Mouse (Mus musculus) kidney, adult 18-20 months (tissue): ENCODE results near the gene Cbl.

ENCODE experiments used
- DNase-seq: peaks from one replicate; pipeline ENCODE4 v3.0.0; 2021

Gene Cbl

DNA sequence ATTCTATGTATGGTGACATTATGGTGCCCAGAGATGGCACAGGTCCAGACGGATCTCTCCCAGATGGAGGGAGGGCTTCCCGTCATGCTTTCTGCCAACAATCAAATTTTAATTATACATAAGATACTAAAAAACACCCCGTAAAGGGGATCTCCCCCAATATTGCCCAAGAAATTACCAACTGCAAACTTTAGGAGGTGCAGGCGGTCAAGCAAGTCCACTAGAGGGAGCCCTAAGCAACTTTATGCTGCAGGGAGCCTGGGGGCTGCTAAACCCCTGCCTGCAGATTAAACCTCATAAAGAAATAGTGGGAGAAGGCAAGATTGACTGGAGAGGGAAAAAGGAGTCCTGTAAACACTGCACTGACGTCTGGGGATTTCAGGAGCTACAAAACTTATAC is 5.6 kb upstream of the Cbl start:
- DNase-seq, result peak; percentile 51

DNA sequence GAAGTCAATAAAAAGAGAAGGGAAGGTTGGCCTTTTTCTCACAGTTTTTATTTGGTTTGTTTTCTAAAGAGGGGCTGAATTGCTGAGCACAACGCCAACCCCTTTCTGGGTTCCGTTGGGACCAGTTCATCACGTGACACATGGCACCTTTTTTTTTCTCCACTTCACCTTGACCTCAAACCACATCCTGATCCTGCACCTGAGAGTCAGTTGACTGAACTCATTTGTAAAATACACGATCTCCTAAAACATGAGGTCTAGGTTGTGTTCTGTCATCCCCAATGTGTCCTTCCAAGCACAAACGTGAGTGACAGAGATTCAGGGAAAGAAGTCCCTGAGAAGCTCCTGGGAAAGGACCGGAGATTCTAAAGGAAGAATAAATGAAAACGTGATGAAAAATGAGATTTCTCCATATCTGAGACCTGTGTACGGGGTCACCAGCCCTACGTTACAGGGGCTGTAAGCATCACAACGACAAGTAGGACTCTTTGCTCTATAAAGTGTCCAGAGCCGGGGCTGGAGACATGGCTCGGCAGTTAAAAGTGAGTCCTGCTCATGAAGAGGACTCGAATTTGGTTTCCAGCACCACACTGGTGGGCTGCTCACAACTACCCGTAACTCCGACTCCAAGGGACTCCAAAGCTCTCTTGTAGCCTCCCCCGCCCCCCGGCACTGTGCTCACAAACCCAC is 4.8 kb upstream of the Cbl start:
- no peak for DNase-seq

DNA sequence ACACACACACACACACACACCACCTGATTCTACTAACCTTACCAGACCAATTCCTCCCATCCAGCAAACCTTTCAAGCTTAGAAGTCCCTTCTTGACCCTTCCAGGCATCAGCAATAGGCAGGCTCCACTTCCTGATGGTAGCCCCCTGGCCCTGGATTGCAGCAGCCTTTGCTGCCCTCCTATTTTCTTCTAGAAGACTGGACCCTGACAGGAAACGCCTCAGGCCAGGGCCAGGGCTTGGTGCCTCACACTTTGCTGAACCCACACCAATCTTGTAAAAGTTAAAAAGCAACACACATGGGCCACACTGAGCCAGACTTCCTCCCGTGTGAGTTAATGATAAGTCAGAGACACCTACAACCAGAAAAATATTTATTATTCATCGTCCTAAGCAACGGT is 3.3 kb upstream of the Cbl start:
- DNase-seq, result peak; percentile 51

DNA sequence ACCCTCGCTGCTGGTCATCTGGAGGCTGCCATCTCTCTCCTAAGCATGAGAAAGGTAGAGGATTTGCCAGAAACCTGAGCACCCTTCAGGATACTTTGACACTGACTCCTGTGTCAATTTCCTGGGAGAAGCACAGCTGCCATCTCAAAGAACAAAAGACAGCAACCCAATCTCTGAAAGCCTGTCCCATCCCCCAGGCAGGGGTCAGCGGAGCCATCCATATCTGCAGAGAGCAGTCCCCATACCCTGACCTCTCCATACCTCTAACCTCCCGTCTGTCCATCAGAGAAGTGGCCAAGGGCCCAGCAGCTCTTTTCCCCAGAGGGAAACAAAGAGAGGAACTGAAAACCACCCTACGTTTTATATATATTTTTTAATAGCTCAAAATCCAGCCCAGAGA is 2.8 kb upstream of the Cbl start:
- DNase-seq, result no peak

DNA sequence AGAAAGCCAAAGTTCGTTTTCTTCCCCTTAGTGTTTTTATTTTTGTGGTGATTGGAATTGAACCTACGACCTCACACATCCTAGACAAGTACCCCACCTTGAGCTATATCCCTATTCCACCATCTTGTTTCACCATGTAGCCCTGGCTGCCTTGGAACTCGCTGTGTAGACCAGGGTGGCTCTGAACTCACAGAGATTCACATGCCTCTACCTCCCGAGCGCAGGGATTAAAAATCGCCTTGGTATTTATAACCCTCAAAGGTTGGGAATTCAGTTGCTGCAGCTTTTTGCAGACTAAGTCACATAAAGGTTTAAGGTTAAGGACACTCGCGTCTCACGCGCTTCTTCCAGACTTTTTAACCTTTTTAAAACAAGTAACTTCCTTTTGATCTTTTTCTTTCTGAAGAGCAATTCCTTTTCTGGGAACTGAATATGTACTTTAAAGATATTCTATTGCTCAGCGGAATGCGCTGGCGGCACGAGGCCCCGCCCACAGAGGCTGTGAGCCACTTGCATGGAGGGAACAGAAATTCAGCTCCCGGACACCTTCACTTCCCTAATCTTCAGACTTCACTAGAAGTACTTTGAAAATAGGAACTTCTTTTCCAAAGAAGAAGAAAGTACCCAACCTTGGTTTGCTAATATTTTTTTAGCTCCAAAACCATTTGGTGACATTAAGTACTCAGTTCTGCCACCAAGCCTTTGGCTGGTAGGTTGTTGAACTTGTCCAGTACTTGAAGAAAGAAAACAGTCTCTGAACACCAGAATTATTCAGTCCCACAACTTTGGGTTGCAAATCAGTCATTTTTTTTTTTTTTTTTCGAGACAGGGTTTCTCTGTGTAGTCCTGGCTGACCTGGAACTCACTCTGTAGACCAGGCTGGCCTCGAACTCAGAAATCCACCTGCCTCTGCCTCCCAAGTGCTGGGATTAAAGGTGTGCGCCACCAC is 904 bp upstream of the Cbl start:
- DNase-seq, result peak; percentile 61

DNA sequence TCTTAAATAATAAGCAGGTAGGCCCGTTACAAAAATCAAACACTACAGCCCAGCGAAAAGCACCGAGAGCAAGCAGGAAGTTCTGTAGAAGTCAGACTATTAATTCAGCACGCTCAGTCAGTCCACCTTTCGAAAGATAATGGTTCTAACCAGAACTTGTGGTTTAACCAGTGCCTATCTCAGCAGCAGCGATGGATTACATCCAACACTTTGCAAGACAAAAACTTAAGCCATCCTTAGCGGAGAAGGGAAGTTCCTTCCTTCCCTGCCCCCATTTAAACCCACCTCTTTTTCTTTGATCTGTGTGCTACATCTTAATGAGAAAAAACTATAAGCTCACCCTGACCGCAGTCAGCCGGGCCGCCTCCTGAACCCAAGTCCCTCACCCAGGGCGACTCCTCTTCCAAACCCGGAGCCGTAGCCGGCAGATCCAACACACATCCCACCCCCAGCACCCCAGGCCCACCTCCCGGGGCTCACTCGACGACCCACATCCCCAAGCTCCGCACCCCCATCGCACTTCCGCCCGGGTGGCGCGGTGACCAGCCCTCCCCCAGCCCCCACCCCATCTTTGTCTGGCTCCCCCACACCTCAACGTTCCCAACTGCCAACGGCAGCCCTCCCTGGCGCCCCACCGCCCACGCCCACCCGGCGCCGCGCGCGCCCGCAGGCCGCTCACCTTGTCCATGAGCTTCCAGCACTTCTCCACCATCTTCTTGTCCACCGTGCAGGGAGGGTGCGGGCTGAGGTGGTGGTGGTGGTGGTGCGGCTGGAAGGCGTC is 638 bp downstream of the Cbl start:
- peak; percentile 45 for DNase-seq

DNA sequence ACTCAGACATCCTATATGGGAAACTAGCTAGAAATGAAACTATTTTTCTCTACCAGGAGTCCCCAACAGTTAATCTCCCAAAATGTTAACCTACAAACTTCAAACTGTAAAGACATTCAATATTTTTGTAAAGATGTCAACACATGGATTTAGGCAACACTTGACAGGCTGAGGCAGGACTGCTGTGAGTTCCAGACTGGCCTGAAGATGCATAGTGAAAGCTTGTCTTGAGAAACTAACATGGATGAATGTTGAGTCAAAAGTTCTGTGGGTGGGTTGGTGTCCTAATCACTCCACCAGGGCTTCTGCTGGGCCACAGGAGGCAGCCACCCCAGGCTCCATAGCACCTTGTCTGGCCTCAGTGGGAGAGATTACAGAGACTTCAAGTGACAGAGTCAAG is 2.2 kb downstream of the Cbl start:
- no peak for DNase-seq

DNA sequence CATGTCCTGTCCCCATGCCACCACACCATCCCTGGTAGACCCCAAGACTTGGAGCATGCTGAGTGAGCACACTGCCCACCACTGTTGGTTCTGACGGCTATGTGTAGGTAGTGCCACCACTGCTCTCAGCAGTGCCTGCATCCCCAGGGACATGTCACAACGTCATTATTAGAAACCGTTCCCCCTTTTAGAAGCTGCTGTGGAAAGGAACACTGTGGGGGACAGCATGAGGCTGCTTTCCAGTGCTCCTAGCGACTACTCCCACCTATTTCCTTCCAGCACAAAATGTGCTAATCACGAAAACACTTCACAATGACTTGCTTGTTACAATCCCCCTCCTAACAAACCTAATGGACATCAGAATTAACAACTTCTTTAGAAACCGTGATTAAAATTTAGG is 7.9 kb downstream of the Cbl start:
- no peak for DNase-seq

DNA sequence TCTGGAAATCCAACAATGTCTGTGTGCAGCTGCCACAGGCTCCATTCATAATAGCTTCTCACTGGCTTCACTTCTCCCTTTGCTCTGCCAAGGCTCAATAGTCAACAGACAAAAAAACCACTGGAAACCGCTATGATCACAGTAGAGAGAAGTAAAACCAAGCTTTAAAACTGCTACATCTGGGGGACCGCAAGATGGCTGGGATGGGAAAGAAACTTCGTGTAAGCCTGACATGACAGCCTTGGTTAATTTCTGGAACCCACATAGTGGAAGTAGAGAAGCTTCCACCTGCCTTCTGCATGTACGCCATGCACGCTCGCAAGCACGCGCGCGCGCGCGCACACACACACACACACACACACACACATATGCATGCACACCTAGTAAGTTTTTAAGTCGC is 20.3 kb downstream of the Cbl start:
- no peak for DNase-seq

DNA sequence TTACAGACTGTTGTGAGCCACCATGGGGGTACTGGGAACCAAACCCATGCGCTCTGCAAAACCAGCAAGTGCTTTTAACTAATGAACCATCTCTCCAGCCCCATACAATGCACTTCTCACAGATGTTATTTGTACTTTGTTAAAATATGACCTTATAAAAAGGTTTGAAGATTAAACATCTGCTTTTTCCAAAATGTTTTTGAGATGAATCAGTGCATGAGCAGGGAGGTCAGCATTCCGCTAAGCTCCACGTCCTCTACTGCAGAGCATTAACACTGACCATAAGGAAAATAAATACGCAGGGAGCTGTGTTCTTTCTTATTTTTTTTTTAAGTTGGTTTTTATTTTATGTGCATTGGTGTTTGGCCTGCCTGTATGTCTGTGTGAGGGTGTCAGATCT is 21.4 kb downstream of the Cbl start:
- no peak for DNase-seq

DNA sequence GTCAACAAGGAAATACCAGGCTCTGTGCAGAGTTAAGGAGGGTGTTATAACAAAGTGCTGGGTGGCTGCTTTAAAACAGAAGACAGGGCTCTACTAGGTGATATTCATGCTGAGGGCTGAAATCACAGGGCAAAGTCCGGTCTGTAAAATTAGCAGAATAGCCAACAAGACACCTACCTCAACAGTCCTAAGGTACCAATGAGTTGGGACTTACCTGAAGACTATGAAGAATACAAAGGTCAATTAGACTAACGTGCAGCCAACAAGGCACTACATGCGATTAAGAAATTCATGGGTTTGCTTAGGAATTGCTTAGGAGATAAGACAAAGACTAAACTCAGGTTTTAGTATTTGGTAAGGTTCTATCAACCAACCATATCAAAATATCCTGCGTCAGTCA is 24.4 kb downstream of the Cbl start:
- DNase-seq, result no peak

DNA sequence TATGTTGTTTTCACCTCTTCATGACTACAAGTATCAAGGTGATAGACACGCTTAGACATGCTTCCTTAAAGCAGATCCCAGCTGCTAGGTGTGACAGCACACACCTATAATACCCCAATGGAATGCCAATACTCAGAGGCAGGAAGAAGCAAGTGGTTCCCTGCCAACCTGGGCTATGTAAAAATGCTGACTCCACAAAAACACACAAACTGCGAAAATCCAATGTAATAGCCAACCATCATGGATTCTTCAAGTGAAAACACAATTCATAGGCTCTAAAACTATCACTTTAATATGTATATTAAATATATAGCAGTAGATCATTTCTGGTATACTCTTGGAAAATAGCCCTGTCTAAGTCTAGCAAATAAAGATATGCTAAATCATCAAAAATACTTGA is 26.0 kb downstream of the Cbl start:
- DNase-seq, result no peak

DNA sequence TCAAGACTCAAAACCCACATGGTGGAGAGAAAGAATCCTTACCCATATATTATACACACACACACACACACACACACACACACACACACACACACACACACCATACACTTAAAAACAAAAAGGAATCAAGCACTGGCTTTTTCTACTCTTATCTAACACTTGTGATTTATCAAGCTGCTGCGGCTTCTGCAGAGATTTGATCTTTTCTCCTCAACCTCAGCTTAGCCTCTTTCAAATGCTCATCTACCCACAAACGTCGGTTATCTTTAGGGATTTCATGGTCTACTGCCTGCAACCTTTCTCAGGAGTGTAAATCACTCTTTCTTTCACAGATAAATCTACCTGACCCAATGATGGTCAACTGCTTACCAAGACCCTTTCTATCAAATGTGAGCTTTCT is 33.4 kb downstream of the Cbl start:
- DNase-seq, result no peak

DNA sequence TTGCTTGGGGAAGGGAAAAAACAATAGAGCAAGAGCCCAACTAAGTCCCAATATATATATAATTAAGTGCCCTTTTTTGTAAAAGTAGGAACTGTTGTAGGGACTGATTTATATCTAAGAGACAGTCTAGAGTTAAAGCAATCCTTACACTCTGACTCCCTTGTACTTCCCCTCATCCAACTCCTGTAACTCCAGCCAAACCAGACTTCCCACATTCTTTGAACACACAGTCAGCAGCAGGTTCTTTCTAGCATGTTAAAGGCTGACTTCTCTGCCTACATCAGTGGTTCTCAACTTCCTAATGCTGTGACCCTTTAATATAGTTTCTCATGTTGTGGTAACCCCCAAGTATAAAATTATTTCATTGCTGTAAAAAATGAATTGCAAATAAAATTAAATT is 34.3 kb downstream of the Cbl start:
- DNase-seq, result no peak

DNA sequence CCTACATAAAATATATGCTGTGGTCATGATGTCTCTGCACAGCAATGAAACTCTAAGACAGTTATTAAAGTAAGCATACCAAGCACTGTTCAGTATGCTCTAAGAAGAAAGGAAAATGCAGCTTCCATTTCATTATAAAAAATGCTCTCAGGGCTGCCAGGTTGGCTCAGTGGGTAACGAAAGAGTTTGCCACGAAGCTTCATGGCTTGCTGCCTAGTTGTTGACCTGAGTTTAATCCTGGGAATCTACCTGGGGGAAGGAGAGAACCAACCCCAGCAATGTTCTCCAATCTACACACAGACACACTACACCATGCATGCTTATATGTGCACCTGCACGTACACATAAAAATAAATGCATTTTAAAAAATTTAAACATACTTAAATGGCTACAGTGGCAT is 34.7 kb downstream of the Cbl start:
- DNase-seq, result no peak

DNA sequence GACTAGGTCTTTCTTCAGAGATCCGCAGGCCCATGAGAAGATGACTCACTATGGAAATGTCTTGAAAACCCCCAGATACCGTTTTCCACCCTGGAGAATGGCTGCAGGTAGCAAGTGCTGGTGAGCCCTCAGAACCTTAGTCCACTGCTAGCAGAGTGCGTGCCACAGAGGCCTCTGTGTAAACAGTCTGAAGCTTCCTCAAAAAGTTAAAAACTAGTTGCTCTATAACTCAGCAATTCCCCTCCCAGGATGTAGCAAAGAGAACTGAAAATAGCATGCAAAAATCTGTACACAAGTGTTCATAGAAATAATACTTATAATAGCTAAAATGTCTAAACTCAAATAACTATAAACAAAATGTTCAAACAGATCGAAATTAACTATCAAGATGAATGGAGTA is 37.5 kb downstream of the Cbl start:
- DNase-seq, result no peak

DNA sequence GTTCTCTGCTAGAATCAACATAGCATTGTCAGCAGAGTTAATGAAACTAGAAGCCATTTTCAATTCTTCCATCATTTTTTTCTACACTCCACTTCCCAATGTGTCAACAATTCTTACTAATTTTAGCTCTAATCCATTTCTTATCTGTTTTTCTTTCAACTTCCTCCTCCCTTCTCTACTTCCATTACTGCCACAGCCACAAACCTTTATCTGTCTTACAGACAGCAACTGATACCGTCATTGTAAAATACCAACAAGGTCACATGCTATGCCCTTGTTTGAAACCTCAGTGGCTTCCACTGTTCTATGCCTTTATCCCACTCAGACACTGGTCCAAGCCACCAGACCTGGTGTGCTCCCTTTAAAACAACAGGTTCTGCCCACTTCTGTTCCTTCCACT is 39.8 kb downstream of the Cbl start:
- no peak for DNase-seq

DNA sequence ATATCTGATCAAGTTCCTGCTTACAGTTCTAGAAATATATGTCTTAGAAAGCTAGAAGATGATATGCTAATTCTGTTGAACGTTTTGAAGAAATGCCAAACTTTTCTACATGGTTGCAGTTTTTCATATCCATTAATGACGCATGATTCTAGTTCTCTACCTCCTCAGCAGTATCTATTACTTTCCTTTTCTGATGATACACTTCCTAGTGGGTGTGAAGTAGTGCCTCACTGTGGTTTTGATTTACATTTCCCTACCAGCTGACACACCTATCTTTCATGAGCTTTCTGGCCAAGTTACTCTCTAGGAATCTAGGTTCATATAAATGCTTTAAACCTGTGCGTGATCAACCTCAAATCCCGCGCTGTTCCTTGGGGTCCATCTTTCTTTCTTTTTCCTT is 41.1 kb downstream of the Cbl start:
- DNase-seq, result no peak

DNA sequence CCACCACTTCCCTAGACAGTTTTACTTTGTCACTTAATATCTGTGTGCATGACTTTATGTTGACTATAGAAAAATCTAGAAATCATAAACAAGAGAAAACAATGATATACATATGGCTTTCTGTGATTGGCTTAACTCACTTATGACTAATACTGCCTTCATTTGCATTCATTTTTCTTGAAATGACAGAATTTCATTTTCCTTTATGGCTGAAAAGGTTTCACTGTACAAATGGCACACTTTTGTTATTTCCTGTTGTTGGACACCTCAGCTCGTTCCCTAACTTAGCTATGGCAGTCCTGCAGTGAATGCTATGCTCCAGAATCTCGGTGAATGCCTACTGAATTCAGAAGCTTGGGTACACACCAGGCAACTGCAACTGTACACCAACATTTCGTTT is 41.5 kb downstream of the Cbl start:
- no peak for DNase-seq

DNA sequence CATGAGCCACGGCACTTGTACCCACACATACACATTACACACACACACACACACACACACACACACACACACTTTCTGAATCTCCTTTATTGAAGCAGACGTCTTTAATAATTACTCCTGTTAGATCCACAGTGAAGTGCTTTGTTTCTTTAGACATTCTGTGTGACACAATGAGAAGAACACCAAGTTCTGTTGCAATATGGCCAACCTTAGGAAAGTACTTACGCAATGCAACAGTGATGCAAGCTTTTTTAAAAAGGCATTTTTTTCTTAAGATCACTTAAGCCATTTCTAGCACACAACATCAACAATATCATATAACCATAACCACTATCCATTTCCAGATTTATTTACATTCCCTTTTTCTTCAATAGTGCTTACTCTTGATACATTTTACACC is 42.7 kb downstream of the Cbl start:
- no peak for DNase-seq

DNA sequence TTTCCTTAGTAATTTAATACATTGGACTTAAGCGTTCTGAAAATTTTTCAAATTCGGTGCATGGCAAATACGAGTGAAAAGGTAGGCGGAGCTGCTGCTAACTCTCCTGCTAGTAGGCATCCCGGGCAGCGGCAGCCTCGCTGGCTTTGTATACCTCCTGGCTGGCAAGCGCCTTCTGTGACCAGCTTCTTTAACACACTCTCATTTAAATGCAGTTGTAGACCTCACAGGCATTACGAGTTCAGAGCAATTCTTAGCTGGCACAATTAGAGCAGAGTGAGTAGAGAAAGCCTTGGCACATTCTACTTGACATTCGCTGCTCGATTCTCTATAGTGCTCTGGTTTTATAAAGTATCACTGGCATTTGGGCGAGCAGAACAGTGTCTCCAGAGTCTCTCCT is 45.6 kb downstream of the Cbl start:
- DNase-seq, result peak; percentile 5

DNA sequence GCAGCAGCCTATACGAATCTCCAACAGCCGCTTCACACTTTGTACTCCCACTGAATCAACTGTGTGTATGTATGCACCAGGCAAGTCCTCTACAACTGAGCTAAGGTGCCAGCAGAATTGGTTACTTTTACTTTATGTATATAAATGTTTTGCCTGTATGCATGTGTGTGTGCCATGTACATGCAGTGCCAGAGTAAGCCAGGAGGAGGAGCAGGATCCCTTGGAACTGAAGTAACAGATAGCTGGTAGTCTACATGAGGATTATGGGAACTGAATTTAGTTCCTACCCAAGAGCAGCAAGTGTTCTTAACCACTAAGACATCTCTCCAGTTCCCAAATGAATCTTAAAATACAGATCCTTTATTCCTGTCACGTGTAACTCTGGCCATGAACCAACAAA is 51.6 kb downstream of the Cbl start:
- peak; percentile 52 for DNase-seq

DNA sequence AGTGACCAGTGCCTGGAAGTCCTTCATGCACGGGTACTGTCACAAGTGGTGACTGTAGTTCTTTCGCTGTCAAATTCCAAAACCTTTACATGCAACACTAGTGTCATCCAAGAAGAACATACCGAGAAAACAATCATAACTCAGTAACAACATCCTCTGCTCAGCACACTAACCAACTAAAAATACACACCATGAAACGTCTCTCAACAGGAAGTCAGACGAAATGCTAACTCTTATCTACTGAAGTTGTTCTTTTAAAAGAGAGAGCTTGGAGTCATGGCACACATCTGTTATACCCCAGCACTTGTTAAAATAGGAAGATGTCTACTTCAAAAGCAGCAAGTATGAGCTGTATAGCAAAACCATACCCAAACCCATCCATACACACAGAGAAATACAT is 52.3 kb downstream of the Cbl start:
- DNase-seq, result no peak

DNA sequence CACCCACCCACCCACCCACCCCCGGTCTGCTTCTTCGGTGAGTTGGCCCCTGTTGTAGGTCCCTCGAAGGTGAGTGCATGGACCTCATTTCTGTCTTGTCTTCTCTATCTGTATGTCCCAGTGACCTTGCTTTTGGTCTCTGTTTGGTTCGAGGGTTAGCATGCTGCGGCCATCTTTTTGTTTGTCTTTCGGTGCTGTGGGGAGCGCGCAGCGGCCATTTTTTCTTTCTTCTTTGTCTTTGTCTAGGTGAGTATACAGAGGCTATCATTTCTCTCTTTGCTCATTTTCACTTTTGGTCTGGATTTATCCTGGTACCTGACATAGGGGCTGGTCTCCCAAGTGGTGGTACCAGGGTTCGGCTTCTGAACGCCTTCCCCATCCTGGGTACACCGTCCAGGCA is 55.0 kb downstream of the Cbl start:
- no peak for DNase-seq
